Mouse (Mus musculus): ENCODE measurements around the gene Adrm1. TPM values are rescaled to one million over a fixed set of nuclear protein-coding genes. Genes with fewer than 3 reads are reported as not detected.

Adrm1 gene
- polyA plus RNA-seq, 1 experiment from 2014 or later: 264 TPM

- peak overlapping the region; percentile 80 for H3K4me3 ChIP-seq
- no peaks in the 10 kb centered on the region for H3K9me3 ChIP-seq
- H3K27me3 ChIP-seq (replicated peaks; ENCODE audit: low read depth, poor library complexity, severe bottlenecking): peaks cover 72% of the 10 kb centered on the region
- H3K36me3 ChIP-seq (replicated peaks): peaks cover 4% of the 10 kb centered on the region; the same call in 1 of the 2 replicates
- WGBS: 2% methylated on average over 13 of the region's 13 CpGs
- peak overlapping the region; percentile 85 for H3K27ac ChIP-seq (replicated peaks)
- H3K4me1 ChIP-seq: peaks cover 83% of the 10 kb centered on the region
- no peak for DNase-seq (ENCODE audit: low spot score)
Observed at GRCm38 (mm10) chr2:180224647-180225043, 53.4 kb downstream of the Adrm1 start.

GRCm38 (mm10) chr2:180225044-180225761, 53.9 kb downstream of the Adrm1 start:
- H3K4me3 ChIP-seq: peak overlapping the region; percentile 80
- H3K36me3 ChIP-seq (replicated peaks): peaks cover 4% of the 10 kb centered on the region; the same call in 1 of the 2 replicates
- under 1% methylated on average over 55 of the region's 55 CpGs for WGBS
- H3K4me1 ChIP-seq: peaks cover 77% of the 10 kb centered on the region
- H3K27ac ChIP-seq (replicated peaks): peak overlapping the region; percentile 85
- H3K27me3 ChIP-seq (replicated peaks; ENCODE audit: low read depth, poor library complexity, severe bottlenecking): peaks cover 72% of the 10 kb centered on the region
- peak; percentile 60 for DNase-seq (ENCODE audit: low spot score)
- H3K9me3 ChIP-seq: no peaks in the 10 kb centered on the region

Small RNA genes within 50 kb of the gene (microRNA-seq; reads per million reads assigned to microRNA genes)
- gene Mir7005: not detected

Other genes with a start within 250 kb of the Adrm1 start
- gene Taf4, start 194.8 kb upstream of the Adrm1 start, polyA plus RNA-seq (2016; fragmentation: Nextera tagmentation; extraction: Ambion mirVana): 3.2 and 3.7 TPM in 2 replicates
- gene Lsm14b, start 146.5 kb upstream of the Adrm1 start, polyA plus RNA-seq (2016; fragmentation: Nextera tagmentation; extraction: Ambion mirVana): 8.6 and 9.9 TPM in 2 replicates
- 909 and 921 TPM in 2 replicates for gene Psma7, start 129.1 kb upstream of the Adrm1 start, polyA plus RNA-seq (2016; fragmentation: Nextera tagmentation; extraction: Ambion mirVana)
- gene Ss18l1, start 129.0 kb upstream of the Adrm1 start, polyA plus RNA-seq (2016; fragmentation: Nextera tagmentation; extraction: Ambion mirVana): 8.3 and 8.6 TPM in 2 replicates
- gene Mtg2, start 100.9 kb upstream of the Adrm1 start, polyA plus RNA-seq (2016; fragmentation: Nextera tagmentation; extraction: Ambion mirVana): 31.3 and 33.0 TPM in 2 replicates
- 0.49 and 0.67 TPM in 2 replicates for gene Hrh3, start 67.0 kb upstream of the Adrm1 start, polyA plus RNA-seq (2016; fragmentation: Nextera tagmentation; extraction: Ambion mirVana)
- 23.6 and 24.9 TPM in 2 replicates for gene Osbpl2, start 52.2 kb upstream of the Adrm1 start, polyA plus RNA-seq (2016; fragmentation: Nextera tagmentation; extraction: Ambion mirVana)
- gene Lama5, start 54.4 kb downstream of the Adrm1 start, polyA plus RNA-seq (2016; fragmentation: Nextera tagmentation; extraction: Ambion mirVana): 19.6 and 25.3 TPM in 2 replicates
- 569 and 585 TPM in 2 replicates for gene Rps21, start 85.9 kb downstream of the Adrm1 start, polyA plus RNA-seq (2016; fragmentation: Nextera tagmentation; extraction: Ambion mirVana)
- gene Cables2, start 102.0 kb downstream of the Adrm1 start, polyA plus RNA-seq (2016; fragmentation: Nextera tagmentation; extraction: Ambion mirVana): 12.7 and 13.2 TPM in 2 replicates
- 0.92 and 1.7 TPM in 2 replicates for gene Rbbp8nl, start 118.4 kb downstream of the Adrm1 start, polyA plus RNA-seq (2016; fragmentation: Nextera tagmentation; extraction: Ambion mirVana)
- gene Gata5, start 163.2 kb downstream of the Adrm1 start, polyA plus RNA-seq (2016; fragmentation: Nextera tagmentation; extraction: Ambion mirVana): 0.57 and 0.65 TPM in 2 replicates

All from embryonic facial prominence, embryonic 10.5 days (tissue).